Mouse (Mus musculus) limb, embryonic 13.5 days (tissue): ENCODE results near the gene Cyp17a1. TPM values are rescaled to one million over a fixed set of nuclear protein-coding genes. Genes with fewer than 3 reads are reported as not detected.

ENCODE experiments used
- ATAC-seq: fragments of 200-750 bp; cut with Nextera tagmentation; 2 replicates; pipeline ENCODE4 v1.8.0; 2017; ENCODE audit warnings: low read depth, moderate number of reproducible peaks, moderate TSS enrichment; ENCODE audit not compliant: low FRiP score
- H3K27ac ChIP-seq: fragments of 300-500 bp; sonication (generic); 2 replicates; pipeline ENCODE4 v1.5.1; 2015; ENCODE audit warnings: inconsistent platforms, mild to moderate bottlenecking, moderate library complexity
- H3K27me3 ChIP-seq: fragments of 300-500 bp; sonication (generic); 2 replicates; pipeline ENCODE4 v1.6.1; 2015; ENCODE audit warnings: mild to moderate bottlenecking, inconsistent platforms
- H3K36me3 ChIP-seq: fragments of 300-500 bp; sonication (generic); 2 replicates; pipeline ENCODE4 v1.6.1; 2015; ENCODE audit warnings: inconsistent platforms, mild to moderate bottlenecking, moderate library complexity
- H3K4me1 ChIP-seq: fragments of 300-500 bp; sonication (generic); 2 replicates; pipeline ENCODE4 v1.6.1; 2015; ENCODE audit warnings: inconsistent platforms
- H3K4me2 ChIP-seq: fragments of 300-500 bp; sonication (generic); replicated peaks from 2 replicates; pipeline ENCODE4 v1.6.1; 2015; ENCODE audit warnings: inconsistent platforms, mild to moderate bottlenecking, moderate library complexity
- H3K4me3 ChIP-seq: fragments of 300-500 bp; sonication (generic); 2 replicates; pipeline ENCODE4 v1.5.1; 2015; ENCODE audit warnings: moderate library complexity, mild to moderate bottlenecking, inconsistent platforms
- H3K9ac ChIP-seq: fragments of 300-500 bp; sonication (generic); 2 replicates; pipeline ENCODE4 v1.6.1; 2015; ENCODE audit warnings: mild to moderate bottlenecking, inconsistent platforms
- H3K9me3 ChIP-seq: fragments of 300-500 bp; sonication (generic); 2 replicates; pipeline ENCODE4 v1.6.1; 2016; ENCODE audit warnings: inconsistent platforms
- WGBS: fragments of 180-500 bp; shearing (Covaris S2); methylation state at CpG from one replicate; pipeline ENCODE4 v1.1.7; 2015; 5-methylcytosine and 5-hydroxymethylcytosine counted together
- polyA plus RNA-seq: library from polyadenylated mRNA; unstranded; fragments of >200 nt; fragmentation: Nextera tagmentation; extraction: Ambion mirVana; gene quantifications from 2 replicates; pipeline ENCODE4 v1.2.1, GENCODE M21; 2015

Gene Cyp17a1
- polyA plus RNA-seq, 1 experiment from 2014 or later: 0.05 TPM

GRCm38 (mm10) chr19:46665474-46665873, 7.5 kb downstream of the Cyp17a1 start:
- ATAC-seq: no peak
- H3K4me3 ChIP-seq: no peak overlapping the region
- H3K9ac ChIP-seq: no peak overlapping the region
- H3K27ac ChIP-seq: no peak overlapping the region
- H3K4me1 ChIP-seq: peaks cover 10% of the 10 kb centered on the region; the same call in 1 of the 2 replicates
- H3K4me2 ChIP-seq: no peak overlapping the region
- no peaks in the 10 kb centered on the region for H3K9me3 ChIP-seq
- 58% methylated on average over 7 of the region's 7 CpGs for WGBS
- H3K36me3 ChIP-seq: no peaks in the 10 kb centered on the region
- H3K27me3 ChIP-seq: no peaks in the 10 kb centered on the region; the same call in 1 of the 2 replicates

GRCm38 (mm10) chr19:46662784-46663183, 10.2 kb downstream of the Cyp17a1 start:
- no peak overlapping the region for H3K27ac ChIP-seq
- ATAC-seq: no peak
- 83% methylated on average over 6 of the region's 6 CpGs for WGBS
- H3K4me1 ChIP-seq: peaks cover 10% of the 10 kb centered on the region; the same call in 1 of the 2 replicates
- H3K27me3 ChIP-seq: no peaks in the 10 kb centered on the region; the same call in 1 of the 2 replicates
- H3K36me3 ChIP-seq: peaks cover 6% of the 10 kb centered on the region; the same call in 1 of the 2 replicates
- H3K9ac ChIP-seq: no peak overlapping the region
- H3K9me3 ChIP-seq: no peaks in the 10 kb centered on the region
- no peak overlapping the region for H3K4me3 ChIP-seq
- no peak overlapping the region for H3K4me2 ChIP-seq

GRCm38 (mm10) chr19:46662214-46662613, 10.8 kb downstream of the Cyp17a1 start:
- Histone ChIP-seq H3K36me3 (peaks cover 11% of the 10 kb centered on the region), H3K4me3 (no peak overlapping the region), H3K4me2 (no peak overlapping the region), H3K9me3 (no peaks in the 10 kb centered on the region), H3K27me3 (no peaks in the 10 kb centered on the region; the same call in 1 of the 2 replicates), H3K27ac (no peak overlapping the region), H3K4me1 (peaks cover 10% of the 10 kb centered on the region; the same call in 1 of the 2 replicates), H3K9ac (no peak overlapping the region)
- 89% methylated on average over 8 of the region's 8 CpGs for WGBS
- ATAC-seq: no peak

- Histone ChIP-seq H3K9me3 (no peaks in the 10 kb centered on the region), H3K36me3 (peaks cover 18% of the 10 kb centered on the region), H3K4me1 (peaks cover 10% of the 10 kb centered on the region; the same call in 1 of the 2 replicates), H3K4me2 (no peak overlapping the region), H3K4me3 (no peak overlapping the region), H3K27me3 (no peaks in the 10 kb centered on the region), H3K9ac (no peak overlapping the region), H3K27ac (no peak overlapping the region)
- 0 out of 2 replicates have a peak, but pooled peaks have one; percentile 19 for ATAC-seq
- WGBS: 44% methylated on average over 4 of the region's 4 CpGs
Measured at GRCm38 (mm10) chr19:46661511-46661910, 11.5 kb downstream of the Cyp17a1 start.

- Histone ChIP-seq H3K4me1 (0 out of 2 replicates have a peak, but pooled peaks cover 5% of the 10 kb centered on the region), H3K9ac (no peak overlapping the region), H3K36me3 (peaks cover 45% of the 10 kb centered on the region), H3K4me2 (no peak overlapping the region), H3K9me3 (no peaks in the 10 kb centered on the region), H3K27me3 (no peaks in the 10 kb centered on the region), H3K27ac (no peak overlapping the region), H3K4me3 (no peak overlapping the region)
- ATAC-seq: no peak
- WGBS: 86% methylated on average over 9 of the region's 9 CpGs
Measured at GRCm38 (mm10) chr19:46658851-46659250, 14.1 kb downstream of the Cyp17a1 start.

GRCm38 (mm10) chr19:46658348-46658747, 14.6 kb downstream of the Cyp17a1 start:
- no peak for ATAC-seq
- WGBS: 97% methylated on average over 7 of the region's 7 CpGs
- no peak overlapping the region for H3K9ac ChIP-seq
- H3K27me3 ChIP-seq: no peaks in the 10 kb centered on the region
- H3K9me3 ChIP-seq: no peaks in the 10 kb centered on the region
- peaks cover 50% of the 10 kb centered on the region for H3K36me3 ChIP-seq
- 0 out of 2 replicates have a peak, but pooled peaks cover 5% of the 10 kb centered on the region for H3K4me1 ChIP-seq
- H3K4me3 ChIP-seq: no peak overlapping the region
- no peak overlapping the region for H3K4me2 ChIP-seq
- no peak overlapping the region for H3K27ac ChIP-seq

GRCm38 (mm10) chr19:46657339-46658020, 15.5 kb downstream of the Cyp17a1 start:
- no peak overlapping the region for H3K27ac ChIP-seq
- H3K4me3 ChIP-seq: no peak overlapping the region
- H3K9ac ChIP-seq: no peak overlapping the region
- H3K27me3 ChIP-seq: no peaks in the 10 kb centered on the region
- H3K4me2 ChIP-seq: no peak overlapping the region
- ATAC-seq: no peak
- H3K9me3 ChIP-seq: no peaks in the 10 kb centered on the region
- peaks cover 57% of the 10 kb centered on the region for H3K36me3 ChIP-seq
- 93% methylated on average over 3 of the region's 3 CpGs for WGBS
- H3K4me1 ChIP-seq: 0 out of 2 replicates have a peak, but pooled peaks cover 5% of the 10 kb centered on the region

- no peaks in the 10 kb centered on the region for H3K9me3 ChIP-seq
- no peak overlapping the region for H3K9ac ChIP-seq
- 0 out of 2 replicates have a peak, but pooled peaks cover 1% of the 10 kb centered on the region for H3K4me1 ChIP-seq
- H3K27me3 ChIP-seq: no peaks in the 10 kb centered on the region
- WGBS: 90% methylated on average over 21 of the region's 21 CpGs
- H3K4me2 ChIP-seq: no peak overlapping the region
- no peak for ATAC-seq
- peaks cover 65% of the 10 kb centered on the region for H3K36me3 ChIP-seq
- no peak overlapping the region for H3K27ac ChIP-seq
- H3K4me3 ChIP-seq: no peak overlapping the region
Measured at GRCm38 (mm10) chr19:46656151-46656840, 16.7 kb downstream of the Cyp17a1 start.

GRCm38 (mm10) chr19:46655626-46656025, 17.3 kb downstream of the Cyp17a1 start:
- Histone ChIP-seq H3K4me1 (no peaks in the 10 kb centered on the region), H3K9ac (no peak overlapping the region), H3K4me2 (no peak overlapping the region), H3K36me3 (peaks cover 65% of the 10 kb centered on the region), H3K27me3 (no peaks in the 10 kb centered on the region), H3K9me3 (no peaks in the 10 kb centered on the region), H3K27ac (no peak overlapping the region), H3K4me3 (no peak overlapping the region)
- no peak for ATAC-seq
- WGBS: 90% methylated on average over 10 of the region's 10 CpGs

- H3K27me3 ChIP-seq: no peaks in the 10 kb centered on the region
- peaks cover 71% of the 10 kb centered on the region for H3K36me3 ChIP-seq
- H3K9me3 ChIP-seq: no peaks in the 10 kb centered on the region
- no peak overlapping the region for H3K4me3 ChIP-seq
- 89% methylated on average over 14 of the region's 14 CpGs for WGBS
- H3K9ac ChIP-seq: no peak overlapping the region
- ATAC-seq: no peak
- H3K27ac ChIP-seq: no peak overlapping the region
- peaks cover 9% of the 10 kb centered on the region for H3K4me1 ChIP-seq
- H3K4me2 ChIP-seq: no peak overlapping the region
Measured at GRCm38 (mm10) chr19:46653616-46654235, 19.2 kb downstream of the Cyp17a1 start.

- WGBS: 83% methylated on average over 5 of the region's 5 CpGs
- no peak for ATAC-seq
- H3K4me2 ChIP-seq: no peak overlapping the region
- no peaks in the 10 kb centered on the region for H3K27me3 ChIP-seq
- no peak overlapping the region for H3K9ac ChIP-seq
- peaks cover 9% of the 10 kb centered on the region for H3K4me1 ChIP-seq
- no peak overlapping the region for H3K4me3 ChIP-seq
- H3K36me3 ChIP-seq: peaks cover 73% of the 10 kb centered on the region
- H3K27ac ChIP-seq: no peak overlapping the region
- H3K9me3 ChIP-seq: no peaks in the 10 kb centered on the region
Measured at GRCm38 (mm10) chr19:46653188-46653587, 19.8 kb downstream of the Cyp17a1 start.

GRCm38 (mm10) chr19:46648565-46648964, 24.4 kb downstream of the Cyp17a1 start:
- no peak overlapping the region for H3K4me2 ChIP-seq
- WGBS: 94% methylated on average over 14 of the region's 14 CpGs
- H3K27ac ChIP-seq: no peak overlapping the region
- H3K9ac ChIP-seq: no peak overlapping the region
- no peak overlapping the region for H3K4me3 ChIP-seq
- H3K36me3 ChIP-seq: peaks cover 63% of the 10 kb centered on the region
- peaks cover 49% of the 10 kb centered on the region for H3K4me1 ChIP-seq
- H3K27me3 ChIP-seq: no peaks in the 10 kb centered on the region
- H3K9me3 ChIP-seq: no peaks in the 10 kb centered on the region
- no peak for ATAC-seq
